Mouse (Mus musculus) right cerebral cortex, postnatal 4 days (tissue): ENCODE results near the gene Nckap5.

ENCODE experiments used
- DNase-seq: peaks from one replicate; pipeline ENCODE4 v3.0.0-alpha.2; 2022

Gene Nckap5

GRCm38 (mm10) chr1:126360111-126360510 is 470.5 kb downstream of the Nckap5 start:
- DNase-seq = no peak

GRCm38 (mm10) chr1:126341806-126342205 is 488.8 kb downstream of the Nckap5 start:
- no peak for DNase-seq

DNA sequence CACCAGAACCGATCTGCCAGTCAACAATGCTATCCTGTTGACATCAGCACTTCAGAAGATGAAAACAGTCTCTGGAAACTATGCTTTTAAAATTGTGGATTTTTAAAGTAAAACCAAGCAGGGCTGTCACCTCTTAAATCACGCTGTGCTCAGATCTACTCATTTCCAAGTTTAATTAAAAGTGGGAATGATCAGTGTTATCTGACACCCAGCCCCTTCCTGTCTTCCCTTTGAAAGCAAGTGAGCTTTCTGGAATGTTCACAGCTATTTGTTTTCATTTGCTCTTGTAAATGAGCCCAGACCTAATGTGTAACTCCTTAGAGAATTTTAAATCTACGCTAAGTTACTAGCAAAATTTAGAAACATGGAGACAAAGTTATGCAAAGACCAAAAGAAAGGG is 491.3 kb downstream of the Nckap5 start:
- DNase-seq = no peak

DNA sequence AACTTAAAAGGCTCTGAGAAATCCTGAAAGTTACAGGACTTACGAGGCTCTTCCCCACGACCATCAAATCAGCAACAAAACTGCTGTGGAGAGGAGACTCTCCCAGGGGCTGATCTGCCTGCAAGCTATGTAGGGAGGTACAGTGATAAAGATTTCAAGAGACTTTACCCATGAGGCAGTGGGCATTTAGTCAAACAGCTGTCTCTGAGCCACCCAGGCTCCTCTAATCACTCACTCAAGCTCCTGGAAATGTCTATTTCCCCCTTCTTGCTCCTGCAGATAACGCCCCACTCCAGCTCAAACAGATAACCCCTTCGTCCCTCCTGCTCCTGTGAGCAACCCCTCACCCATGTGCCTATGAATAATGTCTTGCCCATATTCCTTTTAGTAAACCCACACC is 496.4 kb downstream of the Nckap5 start:
- no peak for DNase-seq

DNA sequence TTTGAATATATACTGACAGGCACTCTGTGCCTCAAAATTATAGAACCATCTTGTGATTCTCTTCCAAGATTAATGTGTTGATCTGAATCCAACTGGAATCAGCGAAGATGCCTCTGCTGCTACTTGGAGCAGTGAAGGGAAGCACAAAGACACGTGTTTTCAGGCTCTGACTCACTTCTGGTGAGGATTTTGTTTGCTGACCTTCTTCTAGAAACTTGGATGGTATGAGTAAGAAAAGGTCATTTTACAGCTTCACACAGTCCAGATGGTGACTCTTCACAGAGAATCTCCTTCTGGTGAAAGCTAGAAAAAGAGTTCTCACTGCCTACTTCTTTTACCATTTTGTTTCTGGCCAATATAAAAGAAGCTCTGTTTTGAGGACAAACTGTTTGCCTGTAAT is 498.6 kb downstream of the Nckap5 start:
- no peak for DNase-seq

GRCm38 (mm10) chr1:126320696-126321095 is 509.9 kb downstream of the Nckap5 start:
- DNase-seq = no peak

DNA sequence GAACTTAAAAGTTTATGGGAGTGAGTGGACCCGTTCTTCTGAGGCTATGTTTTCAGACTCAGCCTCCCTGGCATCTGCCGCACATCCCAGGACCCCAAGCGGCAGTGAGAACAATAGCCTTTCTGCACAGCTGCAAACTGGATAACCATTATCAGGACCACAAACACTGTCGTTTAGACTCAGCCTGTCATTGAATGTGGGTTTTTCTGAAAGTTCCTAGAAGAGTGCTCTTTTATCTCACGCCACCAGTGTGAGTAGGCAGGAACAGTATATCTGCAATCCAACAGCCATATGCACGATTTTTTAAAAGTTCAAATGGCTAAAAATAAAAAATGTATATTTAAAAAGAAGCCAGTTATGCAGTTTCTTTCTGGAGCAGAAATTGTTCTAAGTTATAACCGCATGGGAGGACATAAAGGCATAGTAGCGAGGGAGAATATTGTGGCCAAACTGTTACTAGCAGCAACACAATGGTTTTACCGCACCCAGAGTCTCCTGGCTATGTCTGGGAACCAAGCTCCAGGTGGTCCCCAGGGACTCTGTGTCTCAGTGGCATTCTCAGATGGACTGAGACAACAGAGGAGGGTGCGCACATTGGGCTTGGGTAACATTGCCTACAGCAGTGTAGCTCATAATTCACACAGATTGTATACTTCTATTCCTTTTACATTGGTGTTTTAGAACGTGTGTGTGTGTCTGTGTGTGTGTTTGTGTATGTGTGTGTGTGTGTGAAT is 512.6 kb downstream of the Nckap5 start:
- DNase-seq = no peak

DNA sequence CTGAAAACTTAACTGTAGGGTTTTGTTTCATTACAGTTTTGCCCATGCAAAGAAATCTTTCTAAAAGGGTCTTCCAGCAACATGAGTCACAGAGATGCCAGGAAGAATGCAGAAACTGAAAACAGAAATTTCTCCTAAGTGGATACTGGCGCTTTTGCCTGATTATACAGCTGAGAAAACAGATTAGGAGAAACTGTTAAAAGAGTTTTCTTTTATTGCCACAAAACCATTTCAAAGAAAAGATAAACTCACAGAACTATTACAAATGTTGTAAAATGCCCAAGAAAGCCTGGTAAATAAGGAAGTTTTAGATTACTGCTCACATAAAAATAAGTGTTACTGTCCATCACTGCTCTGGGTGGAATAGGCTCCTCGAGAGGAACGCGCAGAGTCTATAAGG is 513.3 kb downstream of the Nckap5 start:
- DNase-seq = no peak

- no peak for DNase-seq
Observed at GRCm38 (mm10) chr1:126316866-126317265, 513.7 kb downstream of the Nckap5 start.

GRCm38 (mm10) chr1:126301129-126301528 is 529.5 kb downstream of the Nckap5 start:
- no peak for DNase-seq

DNA sequence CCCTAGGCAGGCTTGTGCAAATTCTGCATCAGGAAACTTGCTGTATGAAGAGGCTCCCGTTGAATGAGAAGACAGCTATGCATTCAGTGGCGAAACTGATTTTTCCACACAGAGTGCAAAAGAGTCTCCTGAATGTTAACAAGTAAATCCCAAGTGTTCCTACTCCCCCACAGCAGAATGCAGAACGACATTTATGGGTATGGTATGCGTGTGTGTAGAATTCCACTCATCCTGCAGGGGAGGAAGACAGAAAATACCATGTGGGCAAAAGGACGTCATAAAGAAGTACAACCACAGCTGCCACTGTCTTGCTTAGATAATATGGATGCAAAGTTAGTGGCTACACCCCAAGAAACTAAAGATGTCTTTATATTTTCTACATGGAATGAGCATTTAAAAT is 565.7 kb downstream of the Nckap5 start:
- no peak for DNase-seq

- peak; percentile 7 for DNase-seq
Observed at GRCm38 (mm10) chr1:126254364-126254763, 576.2 kb downstream of the Nckap5 start.

DNA sequence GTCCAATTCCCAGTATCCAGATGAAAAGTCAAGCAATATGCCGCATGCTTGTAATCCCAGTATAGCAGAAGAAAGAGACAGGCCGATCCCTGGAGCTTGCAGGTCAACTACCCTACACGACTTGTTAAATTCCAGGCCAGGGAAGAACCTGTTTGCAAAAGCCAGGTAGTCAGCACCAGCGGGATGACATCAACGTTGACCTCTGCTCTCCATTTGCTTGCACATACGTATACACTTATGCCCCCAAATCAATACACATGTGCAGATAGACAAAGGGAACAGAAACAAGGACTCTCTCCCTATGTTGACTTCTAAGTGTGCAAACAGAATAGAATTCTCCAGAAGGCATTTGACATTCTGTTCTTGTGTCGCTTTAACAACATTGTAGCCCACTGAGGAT is 576.7 kb downstream of the Nckap5 start:
- no peak for DNase-seq

DNA sequence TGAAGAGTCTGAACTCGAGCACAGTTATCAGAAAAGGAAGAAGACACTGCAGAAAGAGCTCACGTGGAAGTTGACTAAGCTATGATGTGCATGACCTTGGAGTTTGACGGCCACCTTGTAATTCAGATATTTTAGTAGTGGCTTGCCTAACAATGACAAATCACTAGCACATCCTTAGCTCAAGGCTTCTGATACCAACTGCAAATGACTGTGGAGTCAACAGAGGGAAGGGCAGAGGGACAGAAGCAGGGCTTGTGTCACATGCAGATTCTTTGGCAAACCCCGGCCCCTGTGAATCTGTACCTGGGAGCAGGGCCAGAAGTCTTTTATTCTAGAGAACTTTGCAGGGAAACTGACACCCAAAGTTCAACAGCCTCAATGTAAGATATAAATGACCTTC is 597.4 kb downstream of the Nckap5 start:
- no peak for DNase-seq

DNA sequence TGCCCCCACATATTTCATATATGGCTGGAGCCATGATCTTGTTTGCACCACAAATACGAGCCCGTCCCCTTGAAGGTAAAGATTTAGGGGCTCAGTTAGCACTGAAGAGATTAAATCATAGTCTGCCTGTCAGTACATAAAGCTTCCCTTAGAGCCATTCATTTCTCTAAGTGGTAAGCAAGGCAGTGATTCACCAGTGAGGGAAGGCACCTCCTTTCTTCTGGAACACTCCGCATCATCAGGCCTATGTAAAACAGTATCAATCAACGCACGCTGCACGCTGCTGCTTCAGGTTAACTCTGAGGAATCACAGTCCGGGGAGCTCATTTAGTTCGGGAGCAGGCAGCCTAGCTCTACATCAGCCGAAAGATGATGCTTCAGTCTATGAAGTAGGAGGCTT is 599.4 kb downstream of the Nckap5 start:
- DNase-seq = no peak

DNA sequence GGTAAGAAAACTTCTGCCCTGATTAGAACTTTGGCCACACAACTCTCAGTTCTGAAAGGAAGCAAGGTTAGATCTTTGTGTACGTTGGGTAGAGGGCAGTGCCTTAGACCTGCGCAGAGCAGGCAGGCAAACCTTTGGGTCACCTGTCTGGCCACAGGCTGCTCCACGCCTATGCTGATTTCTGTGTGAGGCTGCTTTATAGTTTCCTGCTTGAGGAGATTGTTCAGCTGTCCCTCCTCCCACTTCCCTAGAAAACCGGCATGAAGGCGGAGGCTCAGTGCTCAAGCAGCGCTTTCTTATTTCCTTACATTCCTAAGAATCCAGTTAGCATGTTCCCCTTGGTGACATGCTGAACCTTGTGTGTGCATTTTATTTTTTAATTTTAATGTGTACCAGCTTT is 620.4 kb downstream of the Nckap5 start:
- DNase-seq = no peak

GRCm38 (mm10) chr1:126209743-126210142 is 620.9 kb downstream of the Nckap5 start:
- DNase-seq = no peak

- no peak for DNase-seq
Observed at GRCm38 (mm10) chr1:126209131-126209530, 621.5 kb downstream of the Nckap5 start.

DNA sequence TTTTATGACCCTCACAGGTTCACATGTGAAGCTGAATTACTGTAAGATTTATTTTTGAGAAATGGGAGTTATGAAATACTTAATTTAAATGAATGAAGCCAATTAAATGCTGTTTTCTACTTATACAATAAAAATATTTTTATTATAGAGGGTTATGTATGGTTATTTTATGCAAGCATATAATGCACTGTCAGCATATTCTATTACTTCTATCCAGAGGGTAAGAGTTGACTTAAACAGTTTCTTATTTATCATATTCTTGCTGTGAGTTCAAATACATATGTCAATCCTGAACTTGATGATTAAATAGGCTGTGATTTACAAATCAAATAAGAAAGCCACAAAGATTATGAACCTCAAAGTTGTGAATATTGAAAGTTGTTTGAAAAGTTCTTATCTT is 633.7 kb downstream of the Nckap5 start:
- no peak for DNase-seq

DNA sequence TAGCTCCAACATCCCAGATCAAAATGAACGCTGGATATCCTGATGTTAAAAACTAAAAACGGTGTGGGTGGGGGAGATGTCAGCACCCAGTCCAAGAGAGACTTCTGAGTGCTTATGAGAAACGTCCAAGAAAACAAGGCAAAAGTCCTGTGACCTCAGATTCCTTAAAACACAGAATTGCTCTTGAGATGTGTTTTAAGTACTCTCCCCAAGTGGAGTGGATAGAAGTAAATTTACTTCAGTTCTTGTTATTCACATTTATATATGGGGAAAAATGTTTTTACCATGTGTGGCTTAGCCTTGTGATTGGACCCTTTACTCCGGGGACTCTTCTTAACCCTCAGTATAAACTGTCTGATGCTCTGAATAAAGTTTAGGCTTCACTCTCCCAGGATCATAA is 640.2 kb downstream of the Nckap5 start:
- no peak for DNase-seq

DNA sequence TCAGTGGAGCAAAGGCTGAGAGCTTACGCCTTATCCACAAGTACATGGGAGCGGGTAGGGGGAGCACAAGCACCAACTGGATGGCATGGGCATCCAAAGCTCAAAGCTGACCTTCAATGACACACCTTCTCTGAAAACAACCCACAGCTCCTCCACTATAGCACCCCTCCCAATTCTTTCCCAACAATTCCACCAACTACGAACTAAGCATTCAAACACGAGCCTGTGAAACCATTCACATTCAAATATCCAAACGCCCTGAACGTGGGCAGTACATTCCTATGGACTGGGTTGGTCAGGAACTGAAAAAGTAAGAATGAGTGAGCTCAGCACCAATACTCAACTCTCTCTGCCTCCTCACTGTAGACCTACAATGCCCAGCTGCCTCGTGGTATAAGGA is 646.8 kb downstream of the Nckap5 start:
- no peak for DNase-seq

DNA sequence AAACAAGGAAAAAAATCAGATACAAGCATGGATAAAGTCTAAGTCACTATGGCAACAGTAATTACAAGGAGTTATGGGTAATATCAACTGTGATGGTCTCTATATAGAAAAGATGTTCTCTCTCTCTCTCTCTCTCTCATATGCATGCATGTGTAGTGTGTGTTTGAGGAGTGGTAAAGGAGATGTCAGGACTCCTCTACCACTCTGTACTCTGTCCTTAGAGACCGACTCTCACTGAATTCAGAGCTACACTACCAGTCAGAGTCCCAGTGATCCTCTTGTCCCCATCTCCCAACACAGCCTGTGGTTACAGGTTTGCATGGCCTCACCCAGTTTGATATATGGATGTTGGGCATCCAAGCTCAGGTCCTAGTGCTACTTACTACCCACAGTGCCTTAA is 662.0 kb downstream of the Nckap5 start:
- no peak for DNase-seq

DNA sequence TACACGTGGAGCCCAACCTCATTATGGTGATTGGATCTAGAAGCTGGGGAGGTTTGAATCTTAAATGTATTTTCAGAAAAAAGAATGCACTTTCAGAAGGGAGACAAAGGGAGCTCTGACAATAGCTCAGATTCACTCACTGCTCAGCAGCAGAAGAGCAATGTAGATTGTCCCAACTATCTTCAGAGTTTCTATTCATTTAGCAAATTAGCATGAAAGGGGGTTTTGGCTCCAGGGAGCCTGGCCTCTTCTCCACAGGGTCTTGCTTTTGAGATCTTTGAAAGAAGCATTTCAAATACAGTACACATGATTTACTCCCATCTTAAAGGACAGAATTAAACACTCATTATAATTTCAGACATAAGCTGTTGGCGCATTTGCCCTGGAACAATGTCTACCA is 662.5 kb downstream of the Nckap5 start:
- DNase-seq = no peak

DNA sequence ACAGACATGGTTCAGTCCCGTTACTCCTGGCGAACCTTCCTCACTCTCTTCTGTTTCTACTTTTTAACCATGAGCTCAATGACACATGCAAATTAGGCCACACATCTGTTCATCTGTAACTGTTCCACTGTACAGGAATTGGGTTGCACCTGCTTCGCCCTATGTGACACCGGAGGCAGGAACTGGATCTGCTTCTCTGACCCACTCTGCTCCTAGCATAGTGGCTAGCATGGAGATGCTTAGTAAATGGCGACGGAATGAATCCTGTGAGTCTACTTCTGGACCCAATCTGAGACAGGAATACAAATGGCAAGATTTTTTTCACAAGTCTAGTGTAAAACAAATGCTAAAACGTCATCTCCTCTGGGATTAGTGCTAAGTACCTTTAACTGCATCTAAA is 663.1 kb downstream of the Nckap5 start:
- DNase-seq = no peak

DNA sequence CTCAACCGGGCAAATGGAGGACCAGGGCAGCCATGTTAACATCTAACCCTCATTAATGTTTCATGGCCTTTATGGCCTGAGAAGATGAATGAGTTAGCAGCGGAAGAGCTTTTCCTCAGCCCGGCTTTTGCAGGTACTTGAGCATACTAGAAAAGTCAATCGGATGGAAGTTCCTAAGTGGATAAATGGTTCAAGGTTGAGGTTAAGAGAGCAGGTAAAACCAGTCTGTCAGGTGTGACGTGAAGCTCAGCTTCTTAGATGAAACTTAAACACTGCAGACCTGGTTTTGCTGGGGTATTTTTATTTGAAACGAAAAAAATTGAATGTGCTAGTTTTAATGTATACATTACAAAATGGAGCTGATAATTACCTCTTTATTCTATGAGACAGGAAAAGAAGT is 671.3 kb downstream of the Nckap5 start:
- no peak for DNase-seq

DNA sequence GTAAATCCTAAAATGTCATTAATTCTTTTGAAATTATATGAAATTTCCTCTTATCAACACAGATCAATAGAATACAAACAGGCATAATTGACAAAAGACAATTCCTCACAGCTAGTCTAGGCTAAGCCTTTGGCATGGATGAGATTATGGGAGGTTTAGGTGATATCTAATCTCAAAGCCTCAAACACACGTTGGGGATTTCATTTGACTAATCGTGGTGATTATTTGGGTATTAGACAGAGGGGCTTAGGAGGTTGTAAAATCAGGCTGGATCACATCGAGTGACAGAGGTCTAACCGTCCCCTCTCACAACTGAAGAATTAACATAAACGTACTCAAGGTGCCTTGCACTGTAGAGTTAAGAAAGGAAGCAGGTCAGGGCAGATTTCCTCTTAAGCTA is 674.8 kb downstream of the Nckap5 start:
- DNase-seq = no peak
